Mouse (Mus musculus): ENCODE data around the gene Syt9. TPM values are rescaled to one million over a fixed set of nuclear protein-coding genes. Genes with fewer than 3 reads are reported as not detected.
A peak's percentile ranks its signal among the peaks of the same experiment; 100 is the strongest.

Gene Syt9
- polyA plus RNA-seq, 1 experiment: 0.05 TPM

DNA sequence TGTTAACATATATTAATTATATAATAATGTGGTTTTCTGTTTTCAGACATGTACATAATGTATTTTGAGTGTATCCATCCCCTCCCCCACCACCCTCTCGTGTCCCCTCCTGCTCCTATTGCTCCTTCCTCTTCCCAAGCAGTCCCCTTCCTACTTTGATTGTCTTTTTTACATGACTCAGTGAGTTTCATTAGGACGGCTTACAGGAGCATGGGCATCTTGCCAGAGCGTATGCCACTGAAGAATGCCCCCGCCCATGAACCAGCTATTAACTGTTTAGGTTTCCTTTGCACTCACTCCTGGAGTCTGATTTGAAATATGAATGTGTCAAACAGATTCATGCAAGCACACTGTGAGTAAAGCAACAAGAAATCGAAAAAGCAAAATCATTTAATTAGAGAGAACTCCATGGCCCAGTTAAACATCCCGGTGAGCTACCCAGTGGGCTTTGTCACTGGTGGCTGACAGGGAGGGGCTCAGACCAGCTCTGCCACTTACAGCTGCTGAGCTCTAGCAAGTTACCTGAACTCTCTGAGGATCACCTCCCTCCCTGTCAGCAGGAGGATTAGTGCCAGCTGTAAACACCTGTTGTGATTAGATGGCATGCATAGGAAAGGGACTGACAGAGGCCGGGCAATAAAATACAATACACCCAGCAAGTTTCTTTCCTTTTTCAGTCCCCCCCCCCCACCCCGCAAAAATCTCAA, 146.3 kb downstream of the Syt9 start:
- Histone ChIP-seq H3K4me3 (ENCODE audit: extremely low read depth, insufficient read depth, insufficient read length) (no peak overlapping the region), H3K27me3 (ENCODE audit: control insufficient read depth, insufficient read depth, low read length) (no peaks in the 10 kb centered on the region), H3K4me1 (ENCODE audit: control insufficient read depth, insufficient read depth, insufficient read length) (no peaks in the 10 kb centered on the region), H3K36me3 (ENCODE audit: control insufficient read depth, insufficient read depth, low read length) (no peaks in the 10 kb centered on the region), H3K27ac (ENCODE audit: insufficient read depth, low read length) (no peak overlapping the region)
- no peak for DNase-seq (ENCODE audit: low read depth in 1 of 2, low spot score in 2 of 2)
- WGBS: 44% methylated on average over 8 of the region's 8 CpGs
- TF ChIP-seq POLR2A (IDR thresholded peaks at IDR 0.05; ENCODE audit: low read depth, low read length): no peak
- no peak for TF ChIP-seq CTCF (IDR thresholded peaks at IDR 0.05; ENCODE audit: extremely low read depth, insufficient read depth, insufficient read length, insufficient replicate concordance)

DNA sequence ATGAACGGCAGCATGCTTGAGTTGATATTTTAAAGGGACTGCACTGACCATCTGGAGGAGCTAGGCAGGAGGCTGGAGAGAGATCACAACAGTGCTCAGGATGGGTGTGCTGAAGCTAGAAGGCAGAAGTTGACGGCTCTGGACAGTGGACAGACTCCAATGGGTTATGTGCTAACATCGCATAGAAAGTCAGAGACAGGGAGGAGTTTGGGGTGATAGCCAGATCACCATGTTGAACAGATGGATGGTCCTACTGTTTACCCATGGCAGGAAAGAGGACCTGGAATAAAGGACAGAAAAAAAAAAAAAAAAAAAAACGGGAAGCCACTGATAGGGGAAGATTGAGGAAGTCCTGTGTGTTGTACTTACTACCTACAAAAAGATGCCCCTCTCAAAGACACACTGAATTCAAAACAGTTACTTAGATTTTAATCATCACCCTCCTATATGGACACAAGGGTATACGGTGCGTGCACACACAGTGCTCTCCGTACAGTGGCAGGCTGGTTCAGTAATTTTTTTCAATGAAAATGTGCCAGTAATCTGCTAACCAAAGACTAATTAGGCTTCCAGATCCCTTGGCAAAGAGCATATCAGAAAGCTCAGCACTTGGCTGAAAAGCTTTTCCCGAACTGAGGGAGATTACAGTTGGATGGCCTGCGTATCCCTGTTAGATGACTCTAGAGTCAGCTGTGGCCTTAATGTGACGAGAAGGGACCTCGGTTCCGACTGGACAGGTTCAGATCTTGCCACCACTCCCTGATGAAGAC, 148.9 kb downstream of the Syt9 start:
- Histone ChIP-seq H3K27ac (ENCODE audit: insufficient read depth, low read length) (no peak overlapping the region), H3K4me3 (ENCODE audit: extremely low read depth, insufficient read depth, insufficient read length) (no peak overlapping the region), H3K27me3 (ENCODE audit: control insufficient read depth, insufficient read depth, low read length) (no peaks in the 10 kb centered on the region), H3K36me3 (ENCODE audit: control insufficient read depth, insufficient read depth, low read length) (no peaks in the 10 kb centered on the region), H3K4me1 (ENCODE audit: control insufficient read depth, insufficient read depth, insufficient read length) (no peaks in the 10 kb centered on the region)
- 83% methylated on average over 12 of the region's 12 CpGs for whole genome bisulfite sequencing
- DNase-seq (ENCODE audit: low read depth in 1 of 2, low spot score in 2 of 2): no peak
- TF ChIP-seq POLR2A (IDR thresholded peaks at IDR 0.05; ENCODE audit: low read depth, low read length) (no peak), CTCF (IDR thresholded peaks at IDR 0.05; ENCODE audit: extremely low read depth, insufficient read depth, insufficient read length, insufficient replicate concordance) (no peak)

DNA sequence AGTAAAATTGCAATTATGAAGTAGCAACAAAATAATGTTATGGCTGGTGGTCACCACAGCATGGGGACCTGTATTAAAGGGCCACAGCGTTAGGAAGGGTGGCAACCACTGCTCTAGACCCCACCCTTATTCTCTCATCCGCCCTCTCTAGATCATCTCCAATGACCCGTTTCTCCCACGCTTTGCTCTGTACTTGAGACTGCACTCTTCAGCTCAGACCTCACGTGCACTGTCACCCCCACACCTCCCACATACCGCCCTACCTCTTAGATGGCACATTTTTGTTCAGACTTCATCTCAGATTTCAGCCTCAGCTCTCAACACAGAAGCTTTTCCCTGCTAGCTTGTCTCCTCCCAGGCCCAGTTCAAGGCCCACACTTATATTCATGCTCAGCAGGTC, 150.9 kb downstream of the Syt9 start:
- Histone ChIP-seq H3K27ac (ENCODE audit: insufficient read depth, low read length) (no peak overlapping the region), H3K4me3 (ENCODE audit: extremely low read depth, insufficient read depth, insufficient read length) (no peak overlapping the region), H3K4me1 (ENCODE audit: control insufficient read depth, insufficient read depth, insufficient read length) (no peaks in the 10 kb centered on the region), H3K27me3 (ENCODE audit: control insufficient read depth, insufficient read depth, low read length) (no peaks in the 10 kb centered on the region), H3K36me3 (ENCODE audit: control insufficient read depth, insufficient read depth, low read length) (no peaks in the 10 kb centered on the region)
- no peak for TF ChIP-seq POLR2A (IDR thresholded peaks at IDR 0.05; ENCODE audit: low read depth, low read length)
- WGBS: 92% methylated on average over 6 of the region's 6 CpGs
- no peak for DNase-seq (ENCODE audit: low read depth in 1 of 2, low spot score in 2 of 2)

DNA sequence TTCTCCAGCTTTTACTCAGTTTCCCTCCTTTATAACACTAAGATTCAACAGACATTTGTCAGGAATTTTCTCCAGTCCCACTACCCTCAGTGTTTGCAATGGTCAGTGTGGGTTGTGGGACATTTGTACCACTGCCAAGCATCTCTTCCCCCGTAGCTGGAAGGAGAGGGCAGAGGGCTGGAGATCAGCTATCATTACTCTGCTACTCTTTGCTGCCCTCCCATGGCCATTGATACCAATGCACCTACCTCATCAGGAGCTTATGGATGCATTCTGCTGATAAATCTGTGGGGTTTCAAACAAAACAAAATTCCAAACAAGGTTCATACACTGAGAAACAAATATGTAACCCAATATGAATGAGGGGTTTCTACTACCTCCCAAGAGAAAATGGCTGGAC, 155.8 kb downstream of the Syt9 start:
- H3K4me3 ChIP-seq (ENCODE audit: extremely low read depth, insufficient read depth, insufficient read length): no peak overlapping the region
- H3K4me1 ChIP-seq (ENCODE audit: control insufficient read depth, insufficient read depth, insufficient read length): no peaks in the 10 kb centered on the region
- 13% methylated on average over 1 of the region's 1 CpGs for WGBS
- peak; percentile 14; the same call in 1 of the 2 replicates for TF ChIP-seq CTCF (IDR thresholded peaks at IDR 0.05; ENCODE audit: extremely low read depth, insufficient read depth, insufficient read length, insufficient replicate concordance)
- no peak for TF ChIP-seq POLR2A (IDR thresholded peaks at IDR 0.05; ENCODE audit: low read depth, low read length)
- no peaks in the 10 kb centered on the region for H3K36me3 ChIP-seq (ENCODE audit: control insufficient read depth, insufficient read depth, low read length)
- H3K27me3 ChIP-seq (ENCODE audit: control insufficient read depth, insufficient read depth, low read length): no peaks in the 10 kb centered on the region
- peak in 1 of 2 experiments; percentile 8 for DNase-seq (ENCODE audit: low read depth in 1 of 2, low spot score in 2 of 2)
- no peak overlapping the region for H3K27ac ChIP-seq (ENCODE audit: insufficient read depth, low read length)

DNA sequence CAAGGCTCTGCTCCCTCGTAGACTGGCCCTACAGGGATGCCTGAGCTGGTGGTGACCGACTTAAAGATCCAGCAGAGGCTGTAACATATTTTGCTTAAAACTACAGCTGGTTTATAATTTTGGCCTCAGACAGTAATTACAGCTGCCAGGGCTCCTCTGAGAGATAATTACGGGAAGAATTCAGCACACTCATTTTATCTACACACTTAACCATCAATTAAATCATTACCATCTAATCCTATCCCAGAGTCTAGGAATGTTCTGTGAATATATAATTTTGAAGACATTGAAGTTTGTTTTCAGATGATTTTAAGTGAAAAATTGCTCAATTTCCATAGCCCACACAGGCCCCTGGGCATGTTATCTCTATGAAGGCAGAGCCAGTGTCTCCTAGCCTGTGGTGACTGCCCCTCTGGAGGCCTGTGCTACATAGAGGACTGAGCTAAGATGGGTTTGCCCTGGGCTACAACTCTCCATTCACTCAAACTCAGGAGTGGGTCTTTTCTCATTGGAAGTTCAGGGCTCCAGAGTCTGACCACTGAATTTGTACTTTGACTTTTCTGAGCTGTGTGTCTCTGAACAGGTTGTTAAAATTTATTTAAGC, 157.7 kb downstream of the Syt9 start:
- WGBS: 89% methylated on average over 3 of the region's 3 CpGs
- DNase-seq (ENCODE audit: low read depth in 1 of 2, low spot score in 2 of 2): no peak
- Histone ChIP-seq H3K27me3 (ENCODE audit: control insufficient read depth, insufficient read depth, low read length) (no peaks in the 10 kb centered on the region), H3K36me3 (ENCODE audit: control insufficient read depth, insufficient read depth, low read length) (no peaks in the 10 kb centered on the region), H3K27ac (ENCODE audit: insufficient read depth, low read length) (no peak overlapping the region), H3K4me1 (ENCODE audit: control insufficient read depth, insufficient read depth, insufficient read length) (no peaks in the 10 kb centered on the region), H3K4me3 (ENCODE audit: extremely low read depth, insufficient read depth, insufficient read length) (no peak overlapping the region)
- TF ChIP-seq CTCF (IDR thresholded peaks at IDR 0.05; ENCODE audit: extremely low read depth, insufficient read depth, insufficient read length, insufficient replicate concordance): no peak
- no peak for TF ChIP-seq POLR2A (IDR thresholded peaks at IDR 0.05; ENCODE audit: low read depth, low read length)

DNA sequence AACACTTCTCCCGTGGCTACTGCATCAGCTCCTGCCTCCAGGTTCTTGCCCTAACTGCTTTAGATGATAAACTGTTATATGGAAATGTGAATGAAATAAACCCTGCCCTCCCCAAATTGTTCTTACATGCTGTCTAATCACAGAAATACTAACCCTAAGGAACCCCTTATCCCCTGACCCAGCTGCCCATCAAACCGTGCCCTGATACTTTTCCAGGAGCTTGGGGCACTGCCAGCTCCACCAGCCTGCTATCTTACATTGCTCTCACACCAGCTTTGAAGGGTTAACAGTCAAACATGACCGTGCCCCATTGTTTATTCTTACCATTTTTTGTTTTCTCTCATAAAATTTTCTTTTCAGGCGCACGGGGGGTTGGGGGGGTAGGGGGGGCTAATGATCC, 158.8 kb downstream of the Syt9 start:
- Histone ChIP-seq H3K27ac (ENCODE audit: insufficient read depth, low read length) (no peak overlapping the region), H3K36me3 (ENCODE audit: control insufficient read depth, insufficient read depth, low read length) (no peaks in the 10 kb centered on the region), H3K4me1 (ENCODE audit: control insufficient read depth, insufficient read depth, insufficient read length) (no peaks in the 10 kb centered on the region), H3K4me3 (ENCODE audit: extremely low read depth, insufficient read depth, insufficient read length) (no peak overlapping the region), H3K27me3 (ENCODE audit: control insufficient read depth, insufficient read depth, low read length) (no peaks in the 10 kb centered on the region)
- DNase-seq (ENCODE audit: low read depth in 1 of 2, low spot score in 2 of 2): no peak
- 78% methylated on average over 5 of the region's 5 CpGs for WGBS
- TF ChIP-seq POLR2A (IDR thresholded peaks at IDR 0.05; ENCODE audit: low read depth, low read length): no peak
- no peak for TF ChIP-seq CTCF (IDR thresholded peaks at IDR 0.05; ENCODE audit: extremely low read depth, insufficient read depth, insufficient read length, insufficient replicate concordance)

Data from spleen, adult 2 months (tissue).